Comparison of ENCODE assay signal across 1 mouse cellular context in genomic region chr2:119157836-119158235, GRCm38 (mm10).
TF ChIP-seq lines count a peak whose summit lies in the region.

No protein-coding gene starts in this region.

TF ChIP-seq in CH12.LX, 34 proteins besides CTCF, POLR2A, EP300 and RAD21:
- TF ChIP-seq MAX (IDR thresholded peaks at IDR 0.05; ENCODE audit: low read length) = no peak
- no peak for TF ChIP-seq HCFC1 (IDR thresholded peaks at IDR 0.05; ENCODE audit: low read depth, low read length)
- TF ChIP-seq ZMIZ1 (IDR thresholded peaks at IDR 0.05; ENCODE audit: low read depth, low read length) = no peak
- TF ChIP-seq E2F4 (IDR thresholded peaks at IDR 0.05; ENCODE audit: insufficient replicate concordance, low read depth, low read length) = no peak
- TF ChIP-seq MAFK (IDR thresholded peaks at IDR 0.05; ENCODE audit: insufficient replicate concordance, low read length) = no peak
- TF ChIP-seq ZC3H11A (IDR thresholded peaks at IDR 0.05; ENCODE audit: low read depth, low read length) = no peak
- TF ChIP-seq POLR2AphosphoS2 (IDR thresholded peaks at IDR 0.05; ENCODE audit: low read depth, low read length) = no peak
- TF ChIP-seq IRF4 (IDR thresholded peaks at IDR 0.05; ENCODE audit: low read depth, low read length) = no peak
- TF ChIP-seq MYC (IDR thresholded peaks at IDR 0.05; ENCODE audit: low read depth, low read length) = no peak
- TF ChIP-seq JUN (IDR thresholded peaks at IDR 0.05; ENCODE audit: insufficient read depth, low read depth, low read length) = no peak
- TF ChIP-seq PAX5 (IDR thresholded peaks at IDR 0.05; ENCODE audit: low read length) = no peak
- TF ChIP-seq TCF12 (IDR thresholded peaks at IDR 0.05; ENCODE audit: low read depth, low read length) = no peak
